Mouse (Mus musculus) liver, embryonic 11.5 days (tissue): ENCODE measurements around the gene Ccdc107. TPM values are rescaled to one million over a fixed set of nuclear protein-coding genes. Genes with fewer than 3 reads are reported as not detected.
"Not testable (repeated sequence)": the region's sequence is repeated elsewhere in the genome, so short reads cannot be mapped to it uniquely, and the experiment has no call there.

Experiments used
- ATAC-seq: fragments of 200-750 bp; cut with Nextera tagmentation; replicated peaks from 2 replicates; pipeline ENCODE4 v1.8.0; 2017; ENCODE audit warnings: moderate number of reproducible peaks, mild to moderate bottlenecking, moderate TSS enrichment, moderate library complexity; ENCODE audit not compliant: low FRiP score
- DNase-seq: peaks from one replicate; pipeline ENCODE4 v3.0.0-alpha.2; 2017; ENCODE audit warnings: low spot score
- H3K27ac ChIP-seq: fragments of 300-500 bp; sonication (generic); 2 replicates; pipeline ENCODE4 v1.5.1; 2014; ENCODE audit warnings: mild to moderate bottlenecking, low read depth, low read length, control low read depth
- H3K27me3 ChIP-seq: fragments of 300-500 bp; sonication (generic); replicated peaks from 2 replicates; pipeline ENCODE4 v1.6.1; 2014; ENCODE audit warnings: low read length, mixed read lengths; ENCODE audit not compliant: control insufficient read depth, insufficient read depth
- H3K36me3 ChIP-seq: fragments of 300-500 bp; sonication (generic); 2 replicates; pipeline ENCODE4 v1.6.1; 2014; ENCODE audit warnings: mild to moderate bottlenecking, low read length, moderate library complexity, mixed read lengths; ENCODE audit not compliant: control insufficient read depth, insufficient read depth
- H3K4me1 ChIP-seq: fragments of 300-500 bp; sonication (generic); replicated peaks from 2 replicates; pipeline ENCODE4 v1.6.1; 2014; ENCODE audit warnings: low read length, mixed read lengths; ENCODE audit not compliant: control insufficient read depth, insufficient read depth
- H3K4me2 ChIP-seq: fragments of 300-500 bp; sonication (generic); 2 replicates; pipeline ENCODE4 v1.6.1; 2014; ENCODE audit warnings: mild to moderate bottlenecking, control low read depth, moderate library complexity
- H3K4me3 ChIP-seq: fragments of 300-500 bp; sonication (generic); 2 replicates; pipeline ENCODE4 v1.5.1; 2014; ENCODE audit warnings: low read depth, low read length, control low read depth
- H3K9ac ChIP-seq: fragments of 300-500 bp; sonication (generic); 2 replicates; pipeline ENCODE4 v1.6.1; 2014; ENCODE audit warnings: low read depth, low read length, control low read depth
- H3K9me3 ChIP-seq: fragments of 300-500 bp; sonication (generic); 2 replicates; pipeline ENCODE4 v1.6.1; 2016; ENCODE audit warnings: low read length, inconsistent platforms, mixed read lengths; ENCODE audit not compliant: control insufficient read depth
- WGBS: fragments of 180-500 bp; shearing (Covaris S2); extraction: QIAGEN DNeasy Blood & Tissue Kit; methylation state at CpG from one replicate; pipeline ENCODE4 v1.1.7; 2014; 5-methylcytosine and 5-hydroxymethylcytosine counted together
- polyA plus RNA-seq: library from polyadenylated mRNA; unstranded; fragments of >200 nt; fragmentation: Nextera tagmentation; extraction: Ambion mirVana; gene quantifications from 2 replicates; pipeline ENCODE4 v1.2.1, GENCODE M21; 2014

The Ccdc107 gene
- polyA plus RNA-seq, 1 experiment from 2014 or later: 60.3 TPM

DNA sequence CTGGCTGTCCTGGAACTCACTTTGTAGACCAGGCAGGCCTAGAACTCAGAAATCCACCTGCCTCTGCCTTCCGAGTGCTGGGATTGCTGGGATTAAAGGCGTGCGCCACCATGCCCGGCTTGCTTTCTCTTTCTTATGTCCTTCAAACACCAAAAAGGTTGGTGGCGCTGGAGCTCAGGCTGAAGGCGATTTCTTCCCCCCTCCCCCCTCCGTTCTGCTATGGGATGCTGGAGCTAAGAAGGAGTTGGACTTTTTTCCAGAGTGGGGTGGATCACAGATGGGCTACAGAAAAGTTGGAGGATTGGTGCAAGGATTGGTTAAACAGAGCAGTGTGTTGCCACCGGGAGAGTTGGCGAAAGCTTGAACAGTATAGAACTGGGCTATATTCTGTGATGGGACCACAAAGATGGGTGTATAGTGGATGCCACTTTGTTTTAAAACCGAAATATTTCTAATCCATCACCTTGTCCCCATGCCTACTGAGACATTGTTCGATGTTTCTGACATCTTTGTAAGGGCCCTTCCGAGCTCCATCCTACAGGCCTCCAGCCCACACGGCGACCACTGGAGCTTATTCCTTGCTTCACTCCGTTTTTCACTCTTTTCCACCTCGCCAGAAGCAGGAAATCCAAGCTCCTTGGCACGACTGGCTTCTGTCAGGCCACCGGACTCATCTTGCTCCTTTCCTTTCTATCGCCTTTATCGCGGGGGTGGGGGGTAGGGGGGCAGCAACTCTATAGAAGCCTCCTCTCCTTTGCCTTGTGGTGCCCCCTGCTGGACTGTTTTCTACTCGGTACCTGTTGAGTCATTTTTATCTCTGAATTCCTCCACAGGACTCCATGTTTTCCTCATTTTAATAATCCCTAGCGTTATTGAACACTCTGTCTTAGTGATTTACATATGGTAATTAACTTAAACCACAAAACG, 13.5 kb upstream of the Ccdc107 start:
- H3K27me3 ChIP-seq: no peaks in the 10 kb centered on the region
- no peak overlapping the region for H3K9ac ChIP-seq
- WGBS: 37% methylated on average over 24 of the region's 24 CpGs
- ATAC-seq: no peak
- peak; percentile 62 for DNase-seq
- H3K4me2 ChIP-seq: peak overlapping the region; percentile 63
- H3K9me3 ChIP-seq: no peaks in the 10 kb centered on the region
- no peaks in the 10 kb centered on the region for H3K36me3 ChIP-seq
- no peak overlapping the region for H3K27ac ChIP-seq
- H3K4me3 ChIP-seq: no peak overlapping the region; the same call in 1 of the 2 replicates
- peaks cover 5% of the 10 kb centered on the region for H3K4me1 ChIP-seq

DNA sequence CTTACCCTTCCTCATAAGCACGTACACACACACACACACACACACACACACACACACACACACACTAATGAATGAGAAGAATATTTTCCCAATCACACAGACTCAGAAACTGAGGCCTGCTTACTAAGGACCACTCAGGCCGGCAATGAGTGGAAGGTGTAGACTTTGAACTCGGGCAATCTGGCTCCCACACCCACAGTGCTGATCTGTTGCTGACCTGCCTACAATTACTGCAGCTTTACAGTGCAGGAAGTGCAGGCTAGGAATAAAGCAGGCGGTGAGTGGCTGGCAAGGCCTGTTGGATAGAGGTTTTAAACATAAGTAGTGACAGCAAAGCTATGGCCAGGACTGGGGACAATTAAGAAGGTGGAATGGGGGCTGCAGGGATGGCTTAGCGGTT, 11.7 kb upstream of the Ccdc107 start:
- DNase-seq: no peak
- Histone ChIP-seq H3K9ac (no peak overlapping the region), H3K4me2 (no peak overlapping the region), H3K27me3 (no peaks in the 10 kb centered on the region), H3K36me3 (no peaks in the 10 kb centered on the region), H3K27ac (no peak overlapping the region), H3K4me1 (peaks cover 5% of the 10 kb centered on the region), H3K4me3 (no peak overlapping the region), H3K9me3 (no peaks in the 10 kb centered on the region)
- 80% methylated on average over 5 of the region's 5 CpGs for WGBS
- no peak for ATAC-seq

DNA sequence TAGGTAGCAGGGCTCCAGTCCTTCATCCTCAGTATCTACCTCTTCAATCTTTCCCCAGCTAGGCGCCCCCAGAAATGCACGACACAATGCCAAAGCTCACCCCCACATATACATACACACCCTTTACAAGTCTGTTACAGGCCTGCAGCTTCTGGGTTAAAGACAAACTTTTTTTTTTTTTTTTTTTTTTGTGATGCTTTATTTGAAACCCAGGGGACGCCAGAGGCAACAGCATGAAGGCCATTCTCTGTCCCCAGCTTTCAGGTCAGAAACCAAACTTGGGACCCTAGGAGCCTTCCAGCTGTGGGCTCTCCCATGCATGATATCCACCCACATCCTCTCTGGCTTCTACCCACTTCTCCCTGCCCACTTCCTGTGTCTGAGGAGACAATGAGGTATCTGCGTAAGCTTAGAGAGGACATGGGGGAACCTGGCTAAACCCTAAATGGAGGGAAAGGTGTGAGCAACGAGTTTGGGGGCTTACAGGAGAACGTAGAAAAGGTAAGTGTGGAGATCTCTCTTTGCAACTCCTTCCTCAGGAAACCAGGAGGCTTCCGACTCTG, 10.7 kb upstream of the Ccdc107 start:
- H3K27ac ChIP-seq: no peak overlapping the region
- no peaks in the 10 kb centered on the region for H3K9me3 ChIP-seq
- WGBS: 56% methylated on average over 7 of the region's 7 CpGs
- H3K27me3 ChIP-seq: no peaks in the 10 kb centered on the region
- DNase-seq (no peak), ATAC-seq (no peak)
- H3K4me1 ChIP-seq: peaks cover 5% of the 10 kb centered on the region
- H3K4me3 ChIP-seq: no peak overlapping the region
- no peaks in the 10 kb centered on the region for H3K36me3 ChIP-seq
- H3K9ac ChIP-seq: no peak overlapping the region
- H3K4me2 ChIP-seq: no peak overlapping the region

DNA sequence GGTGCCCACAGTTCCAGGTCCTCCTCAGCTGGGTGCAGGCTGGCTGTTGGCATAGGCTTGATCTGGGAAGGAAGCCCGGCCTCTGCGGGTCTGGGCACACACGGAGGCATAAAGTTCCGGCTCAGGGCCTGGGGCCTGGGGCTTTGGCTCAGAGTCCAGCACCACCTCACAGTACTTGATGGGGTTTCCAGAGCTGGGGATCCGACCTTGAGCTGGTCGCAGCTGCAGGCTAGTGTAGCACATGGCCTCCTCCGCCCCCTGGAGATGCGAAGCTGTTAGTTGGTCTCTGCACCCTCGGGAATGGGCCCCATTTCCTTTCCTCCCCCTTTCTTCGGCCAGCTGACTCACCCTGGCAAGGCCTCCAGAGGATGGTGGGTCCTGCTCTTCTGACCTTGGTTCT, 10.1 kb upstream of the Ccdc107 start:
- no peak for ATAC-seq
- H3K9ac ChIP-seq: no peak overlapping the region

DNA sequence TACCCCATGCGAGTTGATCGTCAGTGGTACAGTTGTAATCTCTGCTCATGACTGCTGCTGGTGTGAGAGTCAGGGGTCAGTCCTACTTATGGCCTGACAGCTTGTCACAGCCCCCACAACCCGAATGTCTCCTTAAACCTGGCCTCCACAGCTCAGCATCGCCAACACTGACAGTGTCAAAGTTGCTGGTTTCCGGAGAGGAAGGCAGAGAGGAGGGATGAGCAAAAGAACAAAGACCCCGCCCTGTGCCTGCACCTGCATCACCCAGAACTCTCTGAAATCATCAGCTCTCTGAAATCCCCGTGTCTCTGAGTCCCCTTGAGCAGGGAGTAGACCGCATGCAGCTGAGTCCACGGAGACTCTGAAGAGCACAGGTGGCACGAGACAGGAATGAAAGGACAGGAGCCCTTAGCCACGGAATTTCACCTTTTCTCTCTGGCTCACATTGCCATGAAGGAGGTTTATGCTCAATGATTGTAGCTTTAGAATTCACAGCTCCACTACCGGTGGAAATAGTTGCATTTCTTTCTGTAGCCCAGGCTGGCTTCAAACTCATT, 9.1 kb upstream of the Ccdc107 start, which contains the start of gene Sit1:
TSS of gene Sit1 (minus strand) at position 200 of the 557 bp plus-strand sequence.
- Histone ChIP-seq H3K27ac (no peak within 1 kb of the TSS), H3K4me1 (peaks cover 2% of the 10 kb centered on the region), H3K4me2 (no peak within 1 kb of the TSS), H3K27me3 (no peaks in the 10 kb centered on the region), H3K36me3 (no peaks in the 10 kb centered on the region), H3K9me3 (no peaks in the 10 kb centered on the region), H3K9ac (no peak within 1 kb of the TSS), H3K4me3 (no peak within 1 kb of the TSS)
- ATAC-seq: no peak
- 61% methylated on average over 12 of the region's 12 CpGs for WGBS
- no peak for DNase-seq

More for the DNA sequence above, 10.1 kb upstream of the Ccdc107 start:
- Histone ChIP-seq H3K4me2 (no peak overlapping the region), H3K4me3 (no peak overlapping the region), H3K4me1 (peaks cover 5% of the 10 kb centered on the region), H3K27me3 (no peaks in the 10 kb centered on the region), H3K9me3 (no peaks in the 10 kb centered on the region), H3K27ac (no peak overlapping the region), H3K36me3 (no peaks in the 10 kb centered on the region)
- DNase-seq: no peak
- WGBS: 63% methylated on average over 10 of the region's 10 CpGs

DNA sequence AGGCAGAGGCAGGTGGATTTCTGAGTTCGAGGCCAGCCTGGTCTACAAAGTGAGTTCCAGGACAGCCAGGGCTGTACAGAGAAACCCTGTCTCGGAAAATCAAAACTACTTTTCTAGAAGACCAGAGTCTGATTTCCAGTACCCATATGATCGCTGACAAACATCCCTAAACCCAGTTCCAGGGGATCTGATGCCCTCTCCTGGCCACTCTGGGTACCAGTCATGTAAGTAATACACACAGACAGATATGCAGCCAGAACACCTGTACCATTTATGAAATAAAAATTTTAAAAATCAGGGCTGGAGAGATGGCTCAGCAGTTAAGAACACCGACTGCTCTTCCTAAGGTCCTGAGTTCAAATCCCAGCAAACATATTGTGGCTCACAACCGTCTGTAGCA, 7.0 kb upstream of the Ccdc107 start:
- not testable (repeated sequence) for H3K27me3 ChIP-seq, H3K27ac ChIP-seq, DNase-seq, H3K4me1 ChIP-seq, H3K9me3 ChIP-seq, H3K36me3 ChIP-seq, H3K9ac ChIP-seq, H3K4me2 ChIP-seq, H3K4me3 ChIP-seq, ATAC-seq
- 76% methylated on average over 5 of the region's 5 CpGs for WGBS

DNA sequence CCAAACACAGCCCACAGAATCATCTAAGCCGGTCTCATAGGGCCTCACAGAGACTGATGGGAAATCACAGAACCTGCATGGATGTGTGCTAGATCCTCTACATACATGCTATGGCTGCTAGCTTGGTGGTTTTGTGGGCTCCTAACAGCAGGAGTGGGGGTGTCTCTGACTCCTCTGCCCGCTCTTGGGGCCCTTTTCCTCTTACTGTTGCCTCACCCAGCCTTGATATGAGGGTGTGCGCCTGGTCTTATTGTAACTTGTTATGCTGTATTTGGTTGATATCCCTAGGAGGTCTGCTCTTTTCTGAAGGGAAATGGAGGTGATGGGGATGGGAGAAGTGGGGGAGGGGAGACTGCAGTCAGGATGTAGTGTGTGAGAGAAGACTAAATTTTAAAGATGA, 3.1 kb upstream of the Ccdc107 start:
- Histone ChIP-seq H3K4me3 (no peak overlapping the region), H3K36me3 (no peaks in the 10 kb centered on the region), H3K9me3 (no peaks in the 10 kb centered on the region), H3K4me2 (no peak overlapping the region), H3K27ac (no peak overlapping the region), H3K9ac (no peak overlapping the region), H3K4me1 (no peaks in the 10 kb centered on the region; the same call in 1 of the 2 replicates), H3K27me3 (no peaks in the 10 kb centered on the region)
- 92% methylated on average over 3 of the region's 3 CpGs for WGBS
- ATAC-seq: no peak
- DNase-seq: no peak

DNA sequence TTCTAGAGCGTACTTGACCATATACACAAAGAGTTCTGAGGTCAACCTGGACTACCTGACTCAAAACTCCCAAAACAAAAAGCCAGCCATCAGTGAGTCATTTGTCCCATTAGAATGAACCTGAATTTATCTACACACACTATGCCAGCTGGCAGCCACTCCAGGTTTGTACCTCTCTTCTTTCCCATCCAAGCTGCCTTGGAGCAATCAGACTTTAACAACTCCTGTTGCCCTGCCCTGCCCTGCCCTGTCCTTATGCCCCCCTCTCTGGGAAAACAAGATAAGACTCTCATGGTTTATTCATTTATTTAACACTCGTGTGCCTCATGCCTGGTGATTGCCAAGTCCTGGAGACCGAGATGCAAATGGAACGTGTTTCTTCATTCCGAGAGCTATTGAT, 1.9 kb upstream of the Ccdc107 start:
- DNase-seq (no peak), ATAC-seq (no peak)
- H3K4me3 ChIP-seq: no peak overlapping the region
- 71% methylated on average over 5 of the region's 5 CpGs for WGBS
- H3K9me3 ChIP-seq: no peaks in the 10 kb centered on the region
- no peak overlapping the region for H3K27ac ChIP-seq
- H3K36me3 ChIP-seq: no peaks in the 10 kb centered on the region; the same call in 1 of the 2 replicates
- 0 out of 2 replicates have a peak overlapping the region, but pooled peaks have one; percentile 0 for H3K4me2 ChIP-seq
- no peak overlapping the region for H3K9ac ChIP-seq
- H3K4me1 ChIP-seq: peaks cover 3% of the 10 kb centered on the region
- H3K27me3 ChIP-seq: no peaks in the 10 kb centered on the region
